Mouse (Mus musculus) spleen, postnatal 36 days (tissue): ENCODE data around the gene Pik3ca.

Source experiments
- DNase-seq, 2 experiments: peaks; one replicate each; pipeline ENCODE4 v3.0.0; 2022; ENCODE audit warnings: low spot score in 2 of 2, mixed read lengths in 1 of 2

Gene Pik3ca

DNA sequence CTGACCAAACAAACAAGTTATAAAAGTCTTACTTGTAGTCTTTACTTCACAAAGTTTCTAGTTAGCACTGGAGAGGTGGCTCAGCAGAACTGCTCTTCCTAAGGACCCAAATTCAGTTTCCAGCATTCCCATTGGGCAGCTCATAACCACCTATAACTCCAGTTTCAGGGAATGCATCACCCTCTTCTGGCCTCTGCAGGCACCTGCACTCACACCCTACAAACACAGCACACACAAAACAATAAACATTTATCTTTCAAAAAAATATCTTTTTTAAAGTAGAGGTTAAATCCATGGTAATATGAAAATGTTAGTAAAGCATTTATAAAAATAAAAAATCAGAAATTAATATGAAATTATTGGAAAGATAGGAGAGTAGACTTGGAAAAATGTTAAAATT is 44.2 kb downstream of the Pik3ca start:
- no peak for DNase-seq

- no peak for DNase-seq
Observed at GRCm38 (mm10) chr3:32454329-32455021, 57.0 kb downstream of the Pik3ca start.

DNA sequence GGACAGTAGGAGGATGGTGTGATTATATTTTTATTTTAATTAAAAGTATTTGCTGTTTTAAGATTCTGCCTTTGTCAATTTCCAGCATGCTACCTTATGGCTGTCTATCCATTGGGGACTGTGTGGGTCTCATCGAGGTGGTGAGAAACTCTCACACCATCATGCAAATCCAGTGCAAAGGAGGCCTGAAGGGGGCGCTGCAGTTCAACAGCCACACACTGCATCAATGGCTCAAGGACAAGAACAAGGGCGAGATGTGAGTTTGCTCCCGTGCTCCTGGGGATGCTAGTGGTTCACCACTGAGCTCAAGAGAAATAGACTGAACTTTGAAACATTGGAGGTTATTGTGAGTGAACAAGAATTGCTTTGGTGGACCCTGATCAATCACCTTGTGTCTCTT is 62.3 kb downstream of the Pik3ca start:
- peak; percentile 55 to 57 for DNase-seq

DNA sequence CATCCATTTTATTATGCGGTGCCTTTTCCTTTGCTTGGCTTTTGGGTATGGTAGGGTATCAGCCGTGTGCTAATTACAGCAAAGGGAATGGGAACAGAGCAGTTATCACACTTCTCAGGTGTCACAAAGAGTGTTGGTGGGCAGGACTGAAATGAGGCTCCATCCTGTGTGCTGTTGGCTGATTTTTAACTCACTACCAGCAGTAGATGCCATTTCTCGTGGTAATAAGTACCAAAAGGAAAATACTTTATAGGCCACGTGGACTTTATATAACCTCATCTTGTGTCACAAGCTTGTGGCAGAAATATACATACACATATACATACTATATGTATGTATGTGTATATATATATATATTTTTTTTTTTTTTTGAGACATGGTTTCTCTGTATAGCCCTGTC is 69.8 kb downstream of the Pik3ca start:
- no peak for DNase-seq

- no peak for DNase-seq
Observed at GRCm38 (mm10) chr3:32468411-32468810, 70.9 kb downstream of the Pik3ca start.

DNA sequence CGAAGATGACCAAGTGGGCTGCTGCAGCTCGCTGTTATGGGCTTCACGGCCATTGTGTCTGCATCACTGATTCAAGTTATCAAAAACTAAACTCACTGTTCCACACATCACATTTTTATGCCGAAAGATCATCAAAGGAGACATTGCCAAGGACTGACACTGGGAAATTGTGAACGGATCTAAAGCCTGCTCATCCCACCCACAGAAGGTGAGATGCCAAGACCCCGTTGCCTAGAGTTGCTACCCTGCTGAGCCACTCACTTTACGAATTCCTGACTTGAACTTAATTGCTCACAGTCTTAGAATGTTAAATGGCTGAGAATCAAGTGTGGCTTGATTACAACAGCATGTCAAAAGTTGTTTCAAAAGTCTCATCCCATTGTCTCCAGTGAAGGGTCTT is 73.0 kb downstream of the Pik3ca start:
- no peak for DNase-seq

DNA sequence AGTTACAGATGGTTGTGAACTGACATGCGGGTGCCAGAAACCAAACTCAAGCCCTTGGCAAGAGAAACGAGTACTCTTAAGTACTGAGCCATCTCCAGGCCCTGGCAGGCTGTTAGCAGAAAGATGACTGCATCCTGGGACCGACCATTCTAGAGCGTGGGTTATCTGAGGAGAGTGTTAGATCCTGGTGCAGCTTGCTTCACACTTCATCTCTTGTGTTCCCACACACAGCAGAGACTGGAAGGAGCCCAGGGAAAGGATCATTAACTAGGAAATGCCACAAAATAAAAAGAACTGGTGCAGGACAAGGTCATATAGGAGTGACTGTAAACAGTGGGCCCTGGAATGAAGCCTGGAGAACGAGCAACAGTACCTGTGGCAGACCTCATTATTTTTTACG is 73.6 kb downstream of the Pik3ca start:
- DNase-seq: no peak

DNA sequence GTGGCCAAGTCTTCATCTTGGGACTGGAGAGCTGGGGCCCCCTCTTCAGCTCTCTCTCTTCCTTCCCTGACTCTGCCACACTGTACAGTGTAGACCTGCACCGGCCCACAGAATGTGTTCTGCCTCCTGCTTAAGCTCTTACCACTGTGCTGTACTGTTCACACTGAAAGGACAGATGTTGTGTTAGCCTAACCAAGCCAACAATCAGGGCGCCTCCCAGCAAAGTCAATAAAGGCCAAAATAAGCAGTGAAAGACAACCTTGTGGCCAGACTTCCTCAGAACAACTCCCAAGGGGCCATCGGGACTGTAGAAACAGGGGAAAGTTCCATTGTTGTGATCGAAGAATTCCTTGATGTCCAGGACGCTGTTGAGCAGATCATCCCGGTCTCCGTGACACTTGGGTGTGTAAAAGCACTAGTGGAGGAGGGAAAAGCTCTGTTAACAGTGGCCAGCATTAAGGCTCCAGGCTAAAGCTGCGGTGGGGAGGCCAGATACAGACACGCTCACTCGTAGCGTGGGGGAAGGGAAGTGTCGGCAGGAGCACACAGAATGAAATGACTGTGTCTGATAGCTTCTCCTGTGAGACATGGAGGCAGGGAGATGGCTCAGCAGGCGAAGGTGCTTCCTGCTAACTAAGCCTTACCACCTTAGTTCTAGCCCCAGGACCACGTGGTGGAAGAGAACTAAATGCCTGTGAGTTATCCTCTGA is 74.9 kb downstream of the Pik3ca start:
- DNase-seq: no peak

DNA sequence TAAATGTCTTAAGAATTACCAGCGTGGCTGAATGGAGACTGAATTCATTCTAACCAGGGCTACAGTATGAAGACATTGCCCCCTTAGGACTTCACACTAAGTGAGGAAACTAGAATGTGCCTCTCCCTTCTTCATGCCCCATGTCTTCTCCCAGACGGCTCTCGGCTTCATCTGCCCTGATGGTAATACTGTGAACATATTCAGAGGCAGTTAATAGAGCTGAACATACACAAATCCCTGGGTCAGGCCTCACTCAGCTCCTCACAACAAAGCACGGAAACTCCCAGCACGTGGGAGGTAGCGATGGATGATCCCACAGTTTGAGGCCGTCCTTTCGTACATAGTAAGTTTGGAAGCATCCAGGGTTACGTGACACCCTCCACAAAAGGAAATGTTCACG is 75.7 kb downstream of the Pik3ca start:
- no peak for DNase-seq

DNA sequence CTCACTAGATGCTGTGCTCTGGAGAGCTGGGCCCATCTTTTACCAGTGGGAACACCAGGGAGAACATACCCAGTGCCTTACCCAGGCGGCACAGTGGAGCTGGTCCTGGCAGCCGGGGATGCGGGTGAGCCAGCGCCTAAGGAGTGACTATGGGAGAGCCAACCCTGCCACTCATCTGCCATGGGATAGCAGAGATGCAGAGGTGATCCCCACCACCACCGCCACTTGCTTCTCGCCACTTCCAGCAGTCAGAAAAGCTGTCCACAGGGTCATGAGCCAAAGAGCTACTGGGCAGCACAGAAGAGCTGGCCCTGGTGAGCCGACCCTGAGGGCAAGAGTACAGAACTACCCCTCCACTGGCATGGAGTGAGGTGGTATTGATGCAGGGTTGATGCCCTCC is 82.5 kb downstream of the Pik3ca start:
- no peak for DNase-seq

DNA sequence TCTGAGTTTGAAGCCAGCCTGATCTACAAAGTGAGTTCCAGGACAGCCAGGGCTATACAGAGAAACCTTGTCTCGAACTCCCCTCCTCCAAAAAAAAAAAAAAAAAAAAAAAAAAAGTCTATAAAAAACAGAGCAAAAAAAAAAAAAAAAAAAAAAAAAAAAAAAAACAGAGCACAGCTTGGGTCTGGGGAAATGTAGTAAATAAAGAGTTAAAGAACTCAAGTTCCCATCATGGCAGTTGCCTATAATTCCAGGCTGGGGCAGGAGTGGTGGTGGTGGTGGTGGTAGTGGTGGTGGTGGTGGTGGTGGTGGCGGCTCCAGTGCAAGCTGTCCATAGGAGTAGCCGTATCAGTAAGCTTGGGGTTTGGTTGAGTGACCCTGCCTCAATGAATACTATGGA is 85.6 kb downstream of the Pik3ca start:
- DNase-seq: no peak

DNA sequence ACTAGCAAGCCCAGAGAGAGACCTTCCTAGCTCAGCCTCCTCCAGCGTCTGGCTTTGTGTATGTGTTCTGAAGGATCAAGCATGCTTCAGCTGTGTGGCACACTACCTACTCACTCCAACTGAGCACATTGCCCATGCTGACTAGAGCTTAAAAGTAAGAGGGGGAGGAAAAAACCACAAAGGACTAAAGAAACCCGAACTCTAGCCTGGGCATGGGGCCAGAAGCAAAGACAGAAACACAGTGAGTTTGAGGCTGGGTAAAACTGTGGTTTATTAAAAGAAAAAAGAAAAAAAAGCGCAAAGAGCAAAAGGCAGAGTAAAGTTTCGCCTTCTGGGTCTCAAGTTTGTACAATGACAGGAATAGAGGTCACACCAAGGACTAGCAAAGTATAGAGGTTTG is 89.1 kb downstream of the Pik3ca start:
- no peak for DNase-seq

- no peak for DNase-seq
Observed at GRCm38 (mm10) chr3:32488172-32488571, 90.7 kb downstream of the Pik3ca start.

- DNase-seq: peak; percentile 83 to 84
Observed at GRCm38 (mm10) chr3:32490076-32490927, 92.8 kb downstream of the Pik3ca start.

DNA sequence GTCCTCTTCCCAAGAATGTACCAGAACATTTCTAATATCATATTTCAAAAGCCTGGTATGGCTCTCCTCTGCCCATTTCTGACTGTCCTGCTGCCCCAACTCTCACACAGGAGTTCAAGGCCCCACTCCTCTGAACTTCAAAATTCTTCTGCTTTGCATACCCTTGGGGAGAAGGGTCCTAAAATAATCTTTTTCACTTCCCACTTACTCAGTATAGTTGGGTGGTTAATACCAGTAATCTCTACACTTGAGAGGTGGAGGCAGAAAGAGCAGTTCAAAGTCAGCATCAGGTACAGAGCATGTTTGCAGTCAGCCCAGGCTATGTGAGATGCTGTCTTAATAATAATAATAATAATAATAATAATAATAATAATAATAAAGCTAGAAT is 93.5 kb downstream of the Pik3ca start:
- DNase-seq: peak; percentile 73 to 80

GRCm38 (mm10) chr3:32492097-32493090 is 94.9 kb downstream of the Pik3ca start, which contains the start of gene Kcnmb3:
Kcnmb3 (minus strand) TSS chr3:32492231.
- peak; percentile 33 to 35 for DNase-seq

- DNase-seq: peak; percentile 62 to 63
Observed at GRCm38 (mm10) chr3:32494387-32495087, 97.1 kb downstream of the Pik3ca start.

DNA sequence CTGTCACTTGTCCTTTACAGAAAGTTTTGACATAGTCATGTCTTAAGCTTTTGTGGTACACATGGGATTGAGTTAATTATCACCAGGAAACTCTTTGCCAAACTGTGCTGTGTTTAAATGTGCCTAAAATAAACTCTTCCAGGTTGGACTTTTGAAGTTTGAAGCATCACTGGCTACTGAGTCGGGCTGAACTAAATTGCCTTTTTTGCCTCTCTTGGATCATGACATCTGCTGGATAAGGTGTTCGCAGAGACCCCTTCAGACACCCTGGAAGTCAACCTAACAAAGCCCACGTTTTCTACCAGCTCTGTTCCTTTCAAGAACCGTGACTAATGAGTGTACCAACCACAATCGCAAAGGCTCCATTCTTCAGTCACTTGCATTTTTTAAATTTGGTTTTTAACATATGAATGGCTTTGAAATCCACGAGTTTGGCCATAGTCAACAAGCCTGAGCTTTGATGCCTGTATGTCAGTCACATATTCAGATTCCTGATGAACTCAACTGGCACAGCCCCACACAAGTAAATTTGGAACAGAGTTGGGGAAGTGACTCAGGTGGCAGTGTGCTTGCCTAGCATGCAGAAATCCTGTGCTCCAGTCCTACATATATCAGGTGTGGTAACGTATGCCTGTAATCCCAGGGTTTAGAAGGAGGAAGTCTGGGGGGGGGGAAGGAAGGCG is 97.8 kb downstream of the Pik3ca start:
- no peak for DNase-seq

- no peak for DNase-seq
Observed at GRCm38 (mm10) chr3:32495856-32496710, 98.6 kb downstream of the Pik3ca start.
